Mouse (Mus musculus): ENCODE results near the gene Mipep. TPM values are rescaled to one million over a fixed set of nuclear protein-coding genes. Genes with fewer than 3 reads are reported as not detected.

Gene Mipep
- polyA plus RNA-seq, 1 experiment from 2014 or later = 10.7 TPM

- H3K27me3 ChIP-seq = no peaks in the 10 kb centered on the region
- no peak overlapping the region for H3K9ac ChIP-seq
- no peaks in the 10 kb centered on the region for H3K4me1 ChIP-seq (replicated peaks)
- H3K4me3 ChIP-seq (replicated peaks) = no peak overlapping the region
- no peak overlapping the region for H3K4me2 ChIP-seq
- H3K9me3 ChIP-seq (replicated peaks) = no peaks in the 10 kb centered on the region
- no peak overlapping the region for H3K27ac ChIP-seq (replicated peaks)
- WGBS (ENCODE audit: insufficient replicate concordance) = 80% methylated on average over 14 of the region's 14 CpGs
- H3K36me3 ChIP-seq (replicated peaks) = 0 out of 2 replicates have a peak, but pooled peaks cover 6% of the 10 kb centered on the region
- no peak for ATAC-seq (ENCODE audit: insufficient read depth)
Measured at GRCm38 (mm10) chr14:60841977-60842659, 57.7 kb downstream of the Mipep start.

GRCm38 (mm10) chr14:60843596-60843995 lies 59.2 kb downstream of the Mipep start:
- Histone ChIP-seq H3K27ac (replicated peaks) (no peak overlapping the region), H3K27me3 (no peaks in the 10 kb centered on the region), H3K36me3 (replicated peaks) (0 out of 2 replicates have a peak, but pooled peaks cover 6% of the 10 kb centered on the region), H3K4me1 (replicated peaks) (no peaks in the 10 kb centered on the region), H3K4me3 (replicated peaks) (no peak overlapping the region), H3K9ac (no peak overlapping the region), H3K4me2 (no peak overlapping the region), H3K9me3 (replicated peaks) (no peaks in the 10 kb centered on the region)
- 83% methylated on average over 7 of the region's 7 CpGs for WGBS (ENCODE audit: insufficient replicate concordance)
- no peak for ATAC-seq (ENCODE audit: insufficient read depth)

GRCm38 (mm10) chr14:60845261-60846045 lies 61.1 kb downstream of the Mipep start:
- ATAC-seq (ENCODE audit: insufficient read depth) = no peak
- 63% methylated on average over 10 of the region's 10 CpGs for WGBS (ENCODE audit: insufficient replicate concordance)

GRCm38 (mm10) chr14:60846174-60846573 lies 61.8 kb downstream of the Mipep start:
- no peak overlapping the region for H3K4me2 ChIP-seq
- H3K9me3 ChIP-seq (replicated peaks) = no peaks in the 10 kb centered on the region
- H3K4me3 ChIP-seq (replicated peaks) = no peak overlapping the region
- H3K9ac ChIP-seq = no peak overlapping the region
- no peak overlapping the region for H3K27ac ChIP-seq (replicated peaks)
- H3K4me1 ChIP-seq (replicated peaks) = no peaks in the 10 kb centered on the region
- peaks cover 20% of the 10 kb centered on the region; the same call in 1 of the 2 replicates for H3K36me3 ChIP-seq (replicated peaks)
- 76% methylated on average over 5 of the region's 5 CpGs for WGBS (ENCODE audit: insufficient replicate concordance)
- H3K27me3 ChIP-seq = no peaks in the 10 kb centered on the region
- no peak for ATAC-seq (ENCODE audit: insufficient read depth)

More at GRCm38 (mm10) chr14:60845261-60846045, 61.1 kb downstream of the Mipep start:
- Histone ChIP-seq H3K4me2 (no peak overlapping the region), H3K9me3 (replicated peaks) (no peaks in the 10 kb centered on the region), H3K9ac (no peak overlapping the region), H3K36me3 (replicated peaks) (peaks cover 18% of the 10 kb centered on the region; the same call in 1 of the 2 replicates), H3K4me1 (replicated peaks) (no peaks in the 10 kb centered on the region), H3K27me3 (no peaks in the 10 kb centered on the region), H3K4me3 (replicated peaks) (no peak overlapping the region), H3K27ac (replicated peaks) (no peak overlapping the region)

GRCm38 (mm10) chr14:60848194-60848593 lies 63.8 kb downstream of the Mipep start:
- WGBS (ENCODE audit: insufficient replicate concordance) = 70% methylated on average over 5 of the region's 5 CpGs
- no peaks in the 10 kb centered on the region for H3K4me1 ChIP-seq (replicated peaks)
- no peak overlapping the region for H3K4me2 ChIP-seq
- ATAC-seq (ENCODE audit: insufficient read depth) = no peak
- H3K4me3 ChIP-seq (replicated peaks) = no peak overlapping the region
- H3K9ac ChIP-seq = no peak overlapping the region
- no peak overlapping the region for H3K27ac ChIP-seq (replicated peaks)
- peaks cover 28% of the 10 kb centered on the region; the same call in 1 of the 2 replicates for H3K36me3 ChIP-seq (replicated peaks)
- no peaks in the 10 kb centered on the region for H3K9me3 ChIP-seq (replicated peaks)
- no peaks in the 10 kb centered on the region for H3K27me3 ChIP-seq

DNA sequence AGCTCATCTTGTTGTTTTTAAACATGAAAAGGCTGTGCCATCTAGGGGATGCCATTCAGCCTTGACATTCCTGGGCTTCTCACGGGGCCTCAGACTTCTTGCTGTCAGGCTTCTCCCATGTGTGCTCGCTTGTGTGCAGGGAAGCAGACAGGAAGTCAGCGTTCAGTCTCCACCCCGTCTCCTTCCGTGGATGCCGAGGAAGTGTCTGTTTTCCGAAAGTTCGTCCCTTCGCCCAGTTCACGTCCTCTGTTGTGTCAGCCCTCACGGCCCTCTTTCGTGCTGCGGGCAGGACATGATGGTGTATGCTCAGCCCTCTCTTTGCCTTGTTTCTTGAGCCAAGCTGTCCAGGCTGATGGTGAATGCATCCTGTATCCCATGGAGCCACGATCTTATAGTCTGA lies 65.7 kb downstream of the Mipep start:
- peaks cover 27% of the 10 kb centered on the region; the same call in 1 of the 2 replicates for H3K36me3 ChIP-seq (replicated peaks)
- ATAC-seq (ENCODE audit: insufficient read depth) = no peak
- H3K9me3 ChIP-seq (replicated peaks) = no peaks in the 10 kb centered on the region
- 78% methylated on average over 14 of the region's 14 CpGs for WGBS (ENCODE audit: insufficient replicate concordance)
- no peak overlapping the region for H3K9ac ChIP-seq
- no peaks in the 10 kb centered on the region for H3K27me3 ChIP-seq
- H3K4me1 ChIP-seq (replicated peaks) = no peaks in the 10 kb centered on the region
- no peak overlapping the region for H3K4me2 ChIP-seq
- H3K27ac ChIP-seq (replicated peaks) = no peak overlapping the region
- no peak overlapping the region for H3K4me3 ChIP-seq (replicated peaks)

GRCm38 (mm10) chr14:60851632-60852031 lies 67.3 kb downstream of the Mipep start:
- ATAC-seq (ENCODE audit: insufficient read depth) = no peak
- peaks cover 27% of the 10 kb centered on the region; the same call in 1 of the 2 replicates for H3K36me3 ChIP-seq (replicated peaks)

DNA sequence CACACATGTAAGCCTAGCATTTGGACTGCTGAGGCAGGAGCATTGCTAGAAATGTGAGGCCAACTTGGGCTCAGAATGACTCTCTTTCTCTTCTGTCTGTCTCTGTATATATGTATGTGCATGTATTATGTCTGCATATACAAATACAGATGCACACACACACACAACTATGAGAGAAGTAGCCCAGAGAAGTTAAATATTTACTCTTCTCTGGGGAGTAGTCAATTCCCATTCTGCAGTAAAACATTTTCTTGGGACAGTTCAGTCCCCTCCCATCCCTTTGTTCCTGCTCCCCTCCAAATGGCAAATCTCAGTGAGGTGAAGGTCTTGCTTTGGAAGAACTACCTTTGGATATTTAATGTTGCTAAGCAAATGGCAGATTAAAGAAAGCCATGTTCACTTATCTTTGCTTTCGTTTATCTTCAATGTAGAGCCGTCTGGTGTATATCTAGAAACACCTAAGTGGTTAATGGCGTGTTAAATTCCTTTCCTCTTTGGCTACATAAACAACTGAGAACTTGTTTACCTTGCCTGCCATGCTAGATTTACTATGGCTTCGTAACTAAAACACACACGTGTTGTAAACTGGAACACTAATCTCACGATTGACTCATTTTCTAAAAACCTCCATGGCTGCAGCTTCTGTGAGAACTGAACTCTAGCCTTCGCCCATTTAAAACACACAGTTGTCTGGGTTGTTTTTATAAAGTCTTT lies 72.0 kb downstream of the Mipep start:
- no peaks in the 10 kb centered on the region for H3K27me3 ChIP-seq
- no peak overlapping the region for H3K4me3 ChIP-seq (replicated peaks)
- H3K36me3 ChIP-seq (replicated peaks) = peaks cover 11% of the 10 kb centered on the region; the same call in 1 of the 2 replicates
- H3K4me1 ChIP-seq (replicated peaks) = no peaks in the 10 kb centered on the region
- no peak overlapping the region for H3K4me2 ChIP-seq
- WGBS (ENCODE audit: insufficient replicate concordance) = 54% methylated on average over 7 of the region's 7 CpGs
- no peak for ATAC-seq (ENCODE audit: insufficient read depth)
- H3K27ac ChIP-seq (replicated peaks) = no peak overlapping the region
- no peaks in the 10 kb centered on the region for H3K9me3 ChIP-seq (replicated peaks)
- no peak overlapping the region for H3K9ac ChIP-seq

More at GRCm38 (mm10) chr14:60851632-60852031, 67.3 kb downstream of the Mipep start:
- 68% methylated on average over 5 of the region's 5 CpGs for WGBS (ENCODE audit: insufficient replicate concordance)
- no peak overlapping the region for H3K4me2 ChIP-seq
- no peaks in the 10 kb centered on the region for H3K27me3 ChIP-seq
- no peak overlapping the region for H3K4me3 ChIP-seq (replicated peaks)
- H3K9ac ChIP-seq = no peak overlapping the region
- H3K4me1 ChIP-seq (replicated peaks) = no peaks in the 10 kb centered on the region
- no peak overlapping the region for H3K27ac ChIP-seq (replicated peaks)
- H3K9me3 ChIP-seq (replicated peaks) = no peaks in the 10 kb centered on the region

DNA sequence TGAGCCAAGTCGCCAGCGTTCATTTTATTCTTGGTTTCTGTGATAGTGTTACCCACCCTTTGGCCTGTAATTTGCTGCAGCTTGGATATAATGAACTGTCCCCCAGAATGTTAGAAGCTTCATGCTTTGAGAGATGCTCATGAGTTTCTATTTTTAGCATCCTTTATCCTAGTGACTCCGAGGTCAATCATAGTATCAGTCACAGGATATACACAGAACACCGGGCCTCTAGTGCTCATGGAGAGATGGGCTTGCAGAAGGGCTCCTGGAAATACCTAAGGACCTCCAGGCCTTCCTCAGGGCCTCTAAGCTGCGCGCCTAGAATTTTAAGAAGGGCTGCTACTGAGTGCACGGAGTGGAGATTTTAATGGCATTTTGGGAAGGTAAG lies 72.5 kb downstream of the Mipep start:
- H3K9me3 ChIP-seq (replicated peaks) = no peaks in the 10 kb centered on the region
- no peak overlapping the region for H3K4me2 ChIP-seq
- 0 out of 2 replicates have a peak, but pooled peaks cover 6% of the 10 kb centered on the region for H3K36me3 ChIP-seq (replicated peaks)
- 67% methylated on average over 7 of the region's 7 CpGs for WGBS (ENCODE audit: insufficient replicate concordance)
- no peak overlapping the region for H3K4me3 ChIP-seq (replicated peaks)
- no peak overlapping the region for H3K9ac ChIP-seq
- no peaks in the 10 kb centered on the region for H3K4me1 ChIP-seq (replicated peaks)
- H3K27me3 ChIP-seq = no peaks in the 10 kb centered on the region
- H3K27ac ChIP-seq (replicated peaks) = no peak overlapping the region
- ATAC-seq (ENCODE audit: insufficient read depth) = no peak

GRCm38 (mm10) chr14:60863396-60863795 lies 79.0 kb downstream of the Mipep start:
- H3K9ac ChIP-seq = no peak overlapping the region
- no peaks in the 10 kb centered on the region for H3K27me3 ChIP-seq
- H3K4me2 ChIP-seq = no peak overlapping the region
- H3K27ac ChIP-seq (replicated peaks) = no peak overlapping the region
- no peaks in the 10 kb centered on the region for H3K36me3 ChIP-seq (replicated peaks)
- no peak for ATAC-seq (ENCODE audit: insufficient read depth)
- 62% methylated on average over 3 of the region's 3 CpGs for WGBS (ENCODE audit: insufficient replicate concordance)
- no peaks in the 10 kb centered on the region for H3K9me3 ChIP-seq (replicated peaks)
- H3K4me1 ChIP-seq (replicated peaks) = no peaks in the 10 kb centered on the region
- H3K4me3 ChIP-seq (replicated peaks) = no peak overlapping the region

DNA sequence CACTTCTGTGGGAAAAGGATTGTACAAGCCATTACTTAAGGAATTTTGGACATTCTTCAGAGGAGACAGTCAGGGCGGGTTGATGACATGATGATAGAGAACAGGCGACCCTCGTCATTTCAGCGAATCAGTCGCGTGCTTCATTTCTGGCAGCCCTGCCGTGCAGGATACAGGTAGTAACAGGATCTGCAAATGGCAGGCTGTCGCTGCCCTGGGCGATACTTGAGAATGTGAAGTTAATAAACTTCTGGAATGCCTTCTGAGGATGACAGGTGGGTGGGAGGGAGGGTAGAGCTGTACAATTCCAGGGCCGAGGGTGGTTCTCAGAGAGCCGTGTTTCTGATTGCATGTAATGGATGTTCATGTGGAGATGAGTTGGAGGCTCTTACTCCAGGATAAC lies 82.0 kb downstream of the Mipep start:
- no peaks in the 10 kb centered on the region for H3K9me3 ChIP-seq (replicated peaks)
- no peak overlapping the region for H3K4me3 ChIP-seq (replicated peaks)
- no peaks in the 10 kb centered on the region for H3K36me3 ChIP-seq (replicated peaks)
- 77% methylated on average over 11 of the region's 11 CpGs for WGBS (ENCODE audit: insufficient replicate concordance)
- no peak for ATAC-seq (ENCODE audit: insufficient read depth)
- H3K4me2 ChIP-seq = no peak overlapping the region
- H3K27me3 ChIP-seq = no peaks in the 10 kb centered on the region
- H3K4me1 ChIP-seq (replicated peaks) = no peaks in the 10 kb centered on the region
- H3K27ac ChIP-seq (replicated peaks) = no peak overlapping the region
- no peak overlapping the region for H3K9ac ChIP-seq
